Mouse (Mus musculus): ENCODE measurements at regions not wholly inside any gene's neighbourhood (a gene's known extent, or its start where the extent isn't known, plus 50 kb on each side); places are given as distances from the start of the nearest gene placed in this dataset.

GRCm38 (mm10) chr2:45588248-45588647 lies 471.1 kb upstream of the Zeb2 start:
- TF ChIP-seq CTCF (IDR thresholded peaks at IDR 0.05; ENCODE audit: low read depth) (no peak), EP300 (IDR thresholded peaks at IDR 0.05; ENCODE audit: low read depth) (no peak)
